Mouse (Mus musculus): ENCODE results near the gene Stard13. TPM values are rescaled to one million over a fixed set of nuclear protein-coding genes. Genes with fewer than 3 reads are reported as not detected.

Stard13 gene
- polyA plus RNA-seq, 1 experiment: 1.9 TPM

DNA sequence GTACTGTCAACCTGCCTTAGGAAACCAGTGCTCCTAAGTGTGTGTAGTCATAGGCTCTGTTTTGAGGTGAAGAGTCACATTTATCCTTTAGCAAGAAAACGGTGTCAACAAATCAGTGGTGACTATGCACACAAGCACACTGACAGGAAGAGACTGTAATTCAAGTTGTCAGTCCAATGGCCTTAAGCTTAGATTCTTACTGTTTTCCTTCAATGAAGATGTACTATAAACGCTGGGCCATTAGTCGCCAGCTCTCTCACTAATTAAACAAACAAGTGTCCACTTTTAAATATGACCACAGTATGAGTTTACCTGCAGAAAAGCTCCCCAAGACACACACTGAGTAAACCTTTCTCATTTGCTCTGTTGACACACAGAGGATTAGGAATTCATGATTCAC lies 44.3 kb downstream of the Stard13 start:
- no peak overlapping the region for H3K4me3 ChIP-seq (ENCODE audit: control insufficient read depth, insufficient read depth, low read length)
- H3K27ac ChIP-seq (ENCODE audit: control insufficient read depth, insufficient read depth, low read length): no peak overlapping the region

DNA sequence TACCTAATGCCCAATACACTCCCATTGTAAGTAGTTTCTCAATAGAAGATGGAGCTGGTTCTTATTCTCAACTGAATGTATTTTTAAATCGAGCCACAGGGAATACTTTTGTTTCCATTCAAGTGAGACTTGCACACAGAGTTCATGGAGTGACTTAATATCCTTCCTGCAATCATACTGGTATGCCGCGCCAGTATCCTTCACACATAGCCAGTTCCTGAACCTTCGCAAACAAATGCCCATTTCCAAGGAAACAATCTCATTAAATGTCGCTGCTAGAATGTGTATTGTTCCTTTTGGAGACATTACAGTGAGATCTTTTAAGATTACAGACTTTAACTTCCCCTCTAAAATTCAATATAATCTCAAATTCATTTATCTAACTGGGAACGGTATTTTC lies 45.0 kb downstream of the Stard13 start:
- Histone ChIP-seq H3K4me3 (ENCODE audit: control insufficient read depth, insufficient read depth, low read length) (no peak overlapping the region), H3K4me1 (replicated peaks; ENCODE audit: control insufficient read depth, insufficient read depth, low read length) (no peaks in the 10 kb centered on the region), H3K27ac (ENCODE audit: control insufficient read depth, insufficient read depth, low read length) (no peak overlapping the region), H3K27me3 (ENCODE audit: control insufficient read depth, insufficient read depth, low read length) (no peaks in the 10 kb centered on the region; the same call in 1 of the 2 replicates), H3K36me3 (ENCODE audit: control insufficient read depth, insufficient read depth, low read length) (no peaks in the 10 kb centered on the region)
- WGBS: 85% methylated on average over 6 of the region's 6 CpGs
- TF ChIP-seq POLR2A (IDR thresholded peaks at IDR 0.05; ENCODE audit: control insufficient read depth, extremely low read depth, insufficient read depth, low read length, poor library complexity): no peak
- no peak for TF ChIP-seq CTCF (IDR thresholded peaks at IDR 0.05; ENCODE audit: borderline replicate concordance, control insufficient read depth, extremely low read depth, insufficient read depth, low read length, poor library complexity)
- no peak for DNase-seq

More for the DNA sequence above, 44.3 kb downstream of the Stard13 start:
- H3K27me3 ChIP-seq (ENCODE audit: control insufficient read depth, insufficient read depth, low read length): no peaks in the 10 kb centered on the region; the same call in 1 of the 2 replicates
- H3K36me3 ChIP-seq (ENCODE audit: control insufficient read depth, insufficient read depth, low read length): no peaks in the 10 kb centered on the region
- TF ChIP-seq POLR2A (IDR thresholded peaks at IDR 0.05; ENCODE audit: control insufficient read depth, extremely low read depth, insufficient read depth, low read length, poor library complexity): no peak
- TF ChIP-seq CTCF (IDR thresholded peaks at IDR 0.05; ENCODE audit: borderline replicate concordance, control insufficient read depth, extremely low read depth, insufficient read depth, low read length, poor library complexity): no peak
- WGBS: 32% methylated on average over 3 of the region's 3 CpGs
- H3K4me1 ChIP-seq (replicated peaks; ENCODE audit: control insufficient read depth, insufficient read depth, low read length): no peaks in the 10 kb centered on the region
- no peak for DNase-seq

DNA sequence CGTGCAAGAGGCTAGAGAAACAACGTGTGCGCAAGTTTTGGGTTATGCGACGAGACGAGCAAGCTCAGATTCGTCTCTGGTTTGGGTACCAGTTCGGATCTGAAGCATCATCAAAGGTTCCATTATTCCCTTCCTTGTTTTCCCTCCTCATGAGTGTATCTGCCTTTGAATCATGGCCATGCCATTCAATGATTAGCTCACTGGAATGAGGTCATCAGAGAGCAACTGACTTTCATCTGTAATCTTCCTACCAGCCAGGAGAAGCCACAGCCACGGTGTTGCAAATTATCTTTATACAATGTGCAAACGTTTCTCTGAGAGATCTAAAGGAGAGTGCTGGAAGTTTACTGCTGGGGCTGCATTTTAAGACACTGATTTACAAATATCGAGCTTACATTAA lies 46.3 kb downstream of the Stard13 start:
- no peaks in the 10 kb centered on the region for H3K36me3 ChIP-seq (ENCODE audit: control insufficient read depth, insufficient read depth, low read length)
- TF ChIP-seq POLR2A (IDR thresholded peaks at IDR 0.05; ENCODE audit: control insufficient read depth, extremely low read depth, insufficient read depth, low read length, poor library complexity): no peak
- no peak for TF ChIP-seq CTCF (IDR thresholded peaks at IDR 0.05; ENCODE audit: borderline replicate concordance, control insufficient read depth, extremely low read depth, insufficient read depth, low read length, poor library complexity)
- no peak overlapping the region for H3K27ac ChIP-seq (ENCODE audit: control insufficient read depth, insufficient read depth, low read length)
- no peak overlapping the region for H3K4me3 ChIP-seq (ENCODE audit: control insufficient read depth, insufficient read depth, low read length)
- H3K4me1 ChIP-seq (replicated peaks; ENCODE audit: control insufficient read depth, insufficient read depth, low read length): no peaks in the 10 kb centered on the region
- H3K27me3 ChIP-seq (ENCODE audit: control insufficient read depth, insufficient read depth, low read length): no peaks in the 10 kb centered on the region; the same call in 1 of the 2 replicates
- WGBS: 91% methylated on average over 11 of the region's 11 CpGs
- DNase-seq: no peak

DNA sequence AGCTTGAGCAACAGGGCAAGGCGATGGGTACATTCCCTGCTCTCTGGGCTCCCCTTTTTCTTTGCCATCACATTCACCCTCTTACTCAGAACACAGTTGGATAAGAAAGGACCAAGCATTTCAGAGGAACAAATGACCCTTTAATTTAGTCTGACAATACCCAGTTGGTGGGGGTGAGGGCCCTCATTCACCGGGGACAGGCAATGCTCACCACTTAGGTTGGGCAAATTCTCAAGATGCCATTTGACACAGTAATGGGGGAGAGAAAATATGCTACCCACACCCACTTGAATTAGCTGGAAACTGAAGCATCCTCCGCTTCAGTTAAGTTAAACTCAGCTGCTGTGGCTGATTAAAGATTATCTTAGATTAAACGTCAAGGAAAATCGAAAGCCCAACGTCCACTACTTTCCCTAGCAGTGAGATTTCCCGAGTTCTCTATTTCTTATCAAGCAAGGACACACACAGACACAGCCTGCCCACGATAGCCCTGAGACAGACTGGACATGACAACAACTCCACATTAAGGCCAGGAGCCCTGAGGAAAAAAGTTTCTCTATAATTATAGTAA lies 48.3 kb downstream of the Stard13 start:
- DNase-seq: no peak
- TF ChIP-seq POLR2A (IDR thresholded peaks at IDR 0.05; ENCODE audit: control insufficient read depth, extremely low read depth, insufficient read depth, low read length, poor library complexity): no peak
- TF ChIP-seq CTCF (IDR thresholded peaks at IDR 0.05; ENCODE audit: borderline replicate concordance, control insufficient read depth, extremely low read depth, insufficient read depth, low read length, poor library complexity): no peak
- Histone ChIP-seq H3K27me3 (ENCODE audit: control insufficient read depth, insufficient read depth, low read length) (no peaks in the 10 kb centered on the region; the same call in 1 of the 2 replicates), H3K4me1 (replicated peaks; ENCODE audit: control insufficient read depth, insufficient read depth, low read length) (no peaks in the 10 kb centered on the region), H3K4me3 (ENCODE audit: control insufficient read depth, insufficient read depth, low read length) (no peak overlapping the region), H3K36me3 (ENCODE audit: control insufficient read depth, insufficient read depth, low read length) (no peaks in the 10 kb centered on the region), H3K27ac (ENCODE audit: control insufficient read depth, insufficient read depth, low read length) (no peak overlapping the region)
- WGBS: 91% methylated on average over 8 of the region's 8 CpGs

DNA sequence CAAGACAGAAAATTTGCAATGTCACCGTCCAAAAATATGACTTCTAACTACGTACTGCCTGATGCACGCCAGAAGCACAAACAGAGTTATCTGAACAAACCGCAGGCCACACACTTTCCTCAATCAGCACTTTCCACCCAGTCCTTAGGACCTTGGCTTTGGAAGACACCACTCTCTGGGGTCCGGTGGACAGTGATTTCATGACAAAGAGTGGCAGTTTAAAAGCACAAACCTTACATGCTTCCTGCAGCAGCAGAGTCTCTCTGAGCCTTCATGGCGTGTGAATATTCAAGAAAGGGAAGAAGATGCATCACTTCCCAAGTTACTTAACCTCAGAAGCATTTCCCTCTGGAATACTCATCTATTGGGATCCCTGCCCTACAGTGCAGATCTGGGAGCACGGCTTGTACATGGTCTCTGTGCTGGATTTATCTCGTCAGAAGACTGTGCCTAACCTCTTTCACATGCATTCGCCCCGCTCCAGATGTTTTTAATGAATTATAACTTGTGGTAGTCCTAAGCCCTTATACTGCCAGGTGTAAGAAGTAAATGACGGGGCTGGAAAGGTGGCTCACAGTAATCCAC lies 49.9 kb downstream of the Stard13 start:
- no peak overlapping the region for H3K4me3 ChIP-seq (ENCODE audit: control insufficient read depth, insufficient read depth, low read length)
- H3K27ac ChIP-seq (ENCODE audit: control insufficient read depth, insufficient read depth, low read length): no peak overlapping the region
- no peaks in the 10 kb centered on the region for H3K27me3 ChIP-seq (ENCODE audit: control insufficient read depth, insufficient read depth, low read length)
- H3K4me1 ChIP-seq (replicated peaks; ENCODE audit: control insufficient read depth, insufficient read depth, low read length): no peaks in the 10 kb centered on the region
- no peak for DNase-seq
- no peaks in the 10 kb centered on the region for H3K36me3 ChIP-seq (ENCODE audit: control insufficient read depth, insufficient read depth, low read length)
- 64% methylated on average over 11 of the region's 11 CpGs for WGBS
- no peak for TF ChIP-seq CTCF (IDR thresholded peaks at IDR 0.05; ENCODE audit: borderline replicate concordance, control insufficient read depth, extremely low read depth, insufficient read depth, low read length, poor library complexity)
- TF ChIP-seq POLR2A (IDR thresholded peaks at IDR 0.05; ENCODE audit: control insufficient read depth, extremely low read depth, insufficient read depth, low read length, poor library complexity): no peak

DNA sequence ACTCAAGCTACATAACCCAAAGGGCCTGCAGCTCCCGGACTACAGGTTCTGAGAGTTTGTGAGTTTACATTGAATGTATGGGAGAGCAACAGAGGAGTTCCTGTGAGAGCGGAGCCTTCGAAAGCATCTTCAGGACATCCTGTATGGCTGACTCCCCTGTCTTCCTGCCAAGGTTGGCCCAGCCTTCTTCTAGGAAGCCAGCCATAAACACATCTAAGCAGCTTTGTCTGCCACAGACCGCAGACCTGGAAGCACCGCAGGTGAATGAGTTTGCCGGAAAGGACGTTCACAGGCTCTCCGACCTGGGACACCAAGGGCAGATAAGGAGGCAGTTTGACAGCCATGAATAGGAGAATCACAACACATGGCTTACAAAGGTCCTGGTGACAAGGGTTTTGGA lies 52.3 kb downstream of the Stard13 start:
- H3K36me3 ChIP-seq (ENCODE audit: control insufficient read depth, insufficient read depth, low read length): no peaks in the 10 kb centered on the region
- no peak for TF ChIP-seq POLR2A (IDR thresholded peaks at IDR 0.05; ENCODE audit: control insufficient read depth, extremely low read depth, insufficient read depth, low read length, poor library complexity)
- no peak for TF ChIP-seq CTCF (IDR thresholded peaks at IDR 0.05; ENCODE audit: borderline replicate concordance, control insufficient read depth, extremely low read depth, insufficient read depth, low read length, poor library complexity)
- H3K4me1 ChIP-seq (replicated peaks; ENCODE audit: control insufficient read depth, insufficient read depth, low read length): no peaks in the 10 kb centered on the region
- no peak for DNase-seq
- no peaks in the 10 kb centered on the region for H3K27me3 ChIP-seq (ENCODE audit: control insufficient read depth, insufficient read depth, low read length)
- H3K27ac ChIP-seq (ENCODE audit: control insufficient read depth, insufficient read depth, low read length): no peak overlapping the region
- no peak overlapping the region for H3K4me3 ChIP-seq (ENCODE audit: control insufficient read depth, insufficient read depth, low read length)
- over 99% methylated on average over 8 of the region's 8 CpGs for WGBS

Data from thymus, adult 2 months (tissue).